15 mouse cellular contexts compared by ENCODE assay signal in the genomic region with DNA sequence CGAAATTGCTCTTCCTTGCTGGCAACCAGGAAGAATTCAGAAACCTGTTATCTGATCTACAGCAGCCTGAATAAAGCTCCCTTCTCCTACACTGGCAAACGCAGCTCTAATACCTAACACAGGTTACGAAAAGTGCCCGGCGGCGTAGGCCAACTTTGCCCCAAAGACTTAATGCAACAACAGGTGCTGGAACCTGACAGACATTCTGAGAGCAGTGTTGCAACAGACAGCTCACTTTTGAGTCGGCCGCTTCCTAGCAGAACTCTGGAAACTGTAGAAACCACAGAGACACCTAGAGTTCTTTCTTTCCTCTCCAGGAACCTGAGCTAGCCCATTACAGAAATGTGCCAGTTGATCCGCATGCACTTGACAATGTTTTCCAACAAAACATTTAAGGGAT. TPM values are rescaled to one million over a fixed set of nuclear protein-coding genes. Genes with fewer than 3 reads are reported as not detected.
A peak's percentile ranks its signal among the peaks of the same experiment; 100 is the strongest.
DNase-seq lines count a peak whose midpoint lies in the region; ATAC-seq and TF ChIP-seq lines count a peak whose summit lies in the region.
"Had no signal": no experiment of that assay in that cellular context is flagged by ENCODE, and none has a peak within 500 bp of the region (broad histone marks: within the 10 kb centered on the region; RNA-seq: fewer than 3 reads in every experiment).

No protein-coding gene starts in this region.

- WGBS in liver, postnatal 0 days (ENCODE audit: insufficient replicate concordance): 51% methylated on average over 9 of the region's 9 CpGs
- 65% methylated on average over 9 of the region's 9 CpGs for WGBS in liver, embryonic 11.5 days

- H3K9me3 ChIP-seq in liver, postnatal 0 days (ENCODE audit: low read length): no peaks in the 10 kb centered on the region
- H3K9me3 ChIP-seq in liver, embryonic 11.5 days (ENCODE audit: control insufficient read depth, low read length): no peaks in the 10 kb centered on the region
- H3K9me3 ChIP-seq: hindbrain, embryonic 13.5 days; liver, embryonic 13.5 days; midbrain, embryonic 13.5 days had no signal

- H3K36me3 ChIP-seq in liver, postnatal 0 days (replicated peaks; ENCODE audit: insufficient read depth, low read length): no peaks in the 10 kb centered on the region
- no peaks in the 10 kb centered on the region for H3K36me3 ChIP-seq in liver, embryonic 11.5 days (ENCODE audit: control insufficient read depth, insufficient read depth, low read length)
- H3K36me3 ChIP-seq: hindbrain, embryonic 13.5 days; liver, embryonic 13.5 days; midbrain, embryonic 13.5 days had no signal

- no peaks in the 10 kb centered on the region for H3K27me3 ChIP-seq in liver, postnatal 0 days (ENCODE audit: insufficient read depth, low read length)
- no peaks in the 10 kb centered on the region for H3K27me3 ChIP-seq in liver, embryonic 11.5 days (replicated peaks; ENCODE audit: control insufficient read depth, insufficient read depth, low read length)
- H3K27me3 ChIP-seq: hindbrain, embryonic 13.5 days; liver, embryonic 13.5 days; midbrain, embryonic 13.5 days had no signal

- no peak overlapping the region for H3K4me3 ChIP-seq in liver, postnatal 0 days (ENCODE audit: low read depth, low read length)
- H3K4me3 ChIP-seq in liver, embryonic 11.5 days (ENCODE audit: low read depth, low read length): no peak overlapping the region
- H3K4me3 ChIP-seq: heart, adult 2 months; hindbrain, embryonic 13.5 days; liver, embryonic 13.5 days; midbrain, embryonic 13.5 days had no signal

- peak overlapping the region; percentile 52 for H3K27ac ChIP-seq in liver, postnatal 0 days (ENCODE audit: low read depth)
- H3K27ac ChIP-seq in liver, embryonic 11.5 days (ENCODE audit: low read depth, low read length): no peak overlapping the region
- H3K27ac ChIP-seq: heart, adult 2 months; hindbrain, embryonic 13.5 days; liver, embryonic 13.5 days; midbrain, embryonic 13.5 days had no signal

- ATAC-seq in liver, postnatal 0 days: peak; percentile 21
- no peak for ATAC-seq in liver, embryonic 11.5 days (replicated peaks; ENCODE audit: low FRiP score)
- ATAC-seq in granulocyte monocyte progenitor cell, adult 5-6 weeks (replicated peaks; ENCODE audit: poor library complexity, severe bottlenecking): no peak
- ATAC-seq: midbrain, embryonic 13.5 days had no signal

- H3K4me1 ChIP-seq in liver, postnatal 0 days (ENCODE audit: insufficient read depth): peaks cover 56% of the 10 kb centered on the region
- H3K4me1 ChIP-seq in liver, embryonic 11.5 days (replicated peaks; ENCODE audit: control insufficient read depth, insufficient read depth, low read length): peaks cover 27% of the 10 kb centered on the region

- no peak overlapping the region for H3K4me2 ChIP-seq in liver, postnatal 0 days (ENCODE audit: low read depth, low read length)
- no peak overlapping the region for H3K4me2 ChIP-seq in liver, embryonic 11.5 days
- H3K4me2 ChIP-seq: hindbrain, embryonic 13.5 days; liver, embryonic 13.5 days; midbrain, embryonic 13.5 days had no signal

- DNase-seq in liver, postnatal 0 days: peak; percentile 50
- DNase-seq in liver, embryonic 11.5 days (ENCODE audit: low spot score): no peak
- peak; percentile 38 for DNase-seq in urinary bladder, postnatal 14 days (ENCODE audit: low spot score)
- no peak for DNase-seq in urinary bladder, postnatal 10 days (ENCODE audit: low spot score)
- peak; percentile 74 for DNase-seq in induced T-regulatory cell, adult 2 months (ENCODE audit: low read depth)
- DNase-seq in B cell, adult 2 months: no peak
- DNase-seq: adrenal gland, adult 2 months; cerebellum, adult 8-10 months; heart, adult 2 months; kidney, adult 11 months; kidney, postnatal 14 days; liver, embryonic 13.5 days had no signal

- no peak for TF ChIP-seq CTCF in liver, postnatal 0 days (IDR thresholded peaks at IDR 0.05; ENCODE audit: low read depth)

- no peak overlapping the region for H3K9ac ChIP-seq in liver, postnatal 0 days (replicated peaks)
- H3K9ac ChIP-seq in liver, embryonic 11.5 days (ENCODE audit: low read depth, low read length): no peak overlapping the region
- H3K9ac ChIP-seq: hindbrain, embryonic 13.5 days; liver, embryonic 13.5 days; midbrain, embryonic 13.5 days had no signal

- TF ChIP-seq EP300 in liver, postnatal 0 days (IDR thresholded peaks at IDR 0.05; ENCODE audit: low read depth): no peak

RNA-seq across cellular contexts. Expression of gene Fam3c, which starts 4.5 kb away (rescaled TPM):
- polyA plus RNA-seq in liver, postnatal 0 days (2015; fragmentation: Nextera tagmentation; extraction: Ambion mirVana): 32.6 and 38.2 TPM in 2 replicates
- polyA plus RNA-seq in liver, embryonic 11.5 days (2014; fragmentation: Nextera tagmentation; extraction: Ambion mirVana): 33.7 and 35.2 TPM in 2 replicates
- total RNA-seq in granulocyte monocyte progenitor cell, adult 5-6 weeks (2014; fragmentation: Nextera tagmentation): 17.5 and 23.2 TPM in 2 replicates
- total RNA-seq in granulocyte monocyte progenitor cell, adult 5-6 weeks (2017): 55.9 and 63.3 TPM in 2 replicates

Comparison
In these comparisons a context has a peak if more than half of its experiments do, and no peak if none do; other contexts are left out.
1. DNase-seq: peak in liver, postnatal 0 days (single experiment), urinary bladder, postnatal 14 days (single experiment) and induced T-regulatory cell, adult 2 months (single experiment); none in liver, embryonic 11.5 days (single experiment), urinary bladder, postnatal 10 days (single experiment) and B cell, adult 2 months (0 of 2).